Mouse (Mus musculus) C2C12 (cell line): ENCODE data around the gene Tradd. TPM values are rescaled to one million over a fixed set of nuclear protein-coding genes. Genes with fewer than 3 reads are reported as not detected.

Experiments used
- H3K27me3 ChIP-seq: one replicate; pipeline ENCODE4 v1.6.1; 2011; ENCODE audit not compliant: control insufficient read depth, insufficient read depth, insufficient read length
- H3K36me3 ChIP-seq: one replicate; pipeline ENCODE4 v1.6.1; 2011; ENCODE audit not compliant: control insufficient read depth, insufficient read depth
- H3K4me3 ChIP-seq: one replicate; pipeline ENCODE4 v1.5.1; 2011; ENCODE audit warnings: mild to moderate bottlenecking, control low read depth; ENCODE audit not compliant: poor library complexity, insufficient read depth, severe bottlenecking
- H3K79me2 ChIP-seq: one replicate; pipeline ENCODE4 v1.6.1; 2011; ENCODE audit not compliant: control insufficient read depth, insufficient read depth
- H3K79me3 ChIP-seq: one replicate; pipeline ENCODE4 v1.6.1; 2011; ENCODE audit warnings: low read depth, control low read depth
- H3ac ChIP-seq: one replicate; pipeline ENCODE3; 2011; ENCODE audit warnings: low read depth; ENCODE audit not compliant: control insufficient read depth, insufficient read length
- CEBPB ChIP-seq: IDR thresholded peaks from one replicate; pipeline ENCODE4 v1.6.1; 2011; ENCODE audit warnings: low read depth, mild to moderate bottlenecking, control low read depth, moderate library complexity
- CTCF ChIP-seq: IDR thresholded peaks from one replicate; pipeline ENCODE4 v1.5.1; 2011; ENCODE audit not compliant: control insufficient read depth, insufficient read depth, insufficient read length
- FOSL1 ChIP-seq: IDR thresholded peaks from one replicate; pipeline ENCODE4 v1.8.0; 2011; ENCODE audit warnings: mild to moderate bottlenecking, low read length; ENCODE audit not compliant: poor library complexity, insufficient read depth, severe bottlenecking
- MAX ChIP-seq: IDR thresholded peaks from one replicate; pipeline ENCODE4 v1.6.1; 2011; ENCODE audit warnings: mild to moderate bottlenecking, control low read depth
- MYOD1 ChIP-seq: IDR thresholded peaks from one replicate; pipeline ENCODE4 v1.6.1; 2011; ENCODE audit warnings: low read depth; ENCODE audit not compliant: control insufficient read depth, insufficient read length
- MYOG ChIP-seq: IDR thresholded peaks from one replicate; pipeline ENCODE4 v1.6.1; 2011; ENCODE audit not compliant: control insufficient read depth, insufficient read length; ENCODE audit errors: extremely low read depth
- USF1 ChIP-seq: IDR thresholded peaks from one replicate; pipeline ENCODE4 v1.6.1; 2011; ENCODE audit warnings: low read depth, mild to moderate bottlenecking, control low read depth, moderate library complexity
- polyA plus RNA-seq: library from polyadenylated mRNA; unstranded; fragments of >200 nt; fragmentation: generic; extraction: Trizol; gene quantifications from one replicate; pipeline ENCODE4 v1.2.1, GENCODE M21; 2012; ENCODE audit warnings: missing spikeins

Tradd gene
- polyA plus RNA-seq, 1 experiment = 27.3 TPM

- H3K79me3 ChIP-seq = no peaks in the 10 kb centered on the region
- H3K27me3 ChIP-seq = no peaks in the 10 kb centered on the region
- H3K36me3 ChIP-seq = peaks cover 3% of the 10 kb centered on the region
- no peak overlapping the region for H3ac ChIP-seq
- peaks cover 3% of the 10 kb centered on the region for H3K79me2 ChIP-seq
- no peak overlapping the region for H3K4me3 ChIP-seq
- TF ChIP-seq FOSL1 (no peak), CEBPB (no peak), MAX (no peak), CTCF (no peak), USF1 (no peak), MYOD1 (no peak), MYOG (no peak)
These were observed 4.7 kb upstream of the Tradd start for GRCm38 (mm10) chr8:105269075-105269458.

GRCm38 (mm10) chr8:105268342-105269074, 4.1 kb upstream of the Tradd start:
- H3K36me3 ChIP-seq = peaks cover 3% of the 10 kb centered on the region
- TF ChIP-seq USF1 = no peak
- no peak for TF ChIP-seq CEBPB
- H3ac ChIP-seq = no peak overlapping the region
- no peak overlapping the region for H3K4me3 ChIP-seq
- no peaks in the 10 kb centered on the region for H3K27me3 ChIP-seq
- H3K79me3 ChIP-seq = no peaks in the 10 kb centered on the region
- H3K79me2 ChIP-seq = peaks cover 8% of the 10 kb centered on the region

- H3K27me3 ChIP-seq = no peaks in the 10 kb centered on the region
- TF ChIP-seq CTCF (no peak), CEBPB (no peak), MAX (no peak), MYOG (no peak), USF1 (no peak), MYOD1 (no peak), FOSL1 (no peak)
- peaks cover 16% of the 10 kb centered on the region for H3K79me2 ChIP-seq
- H3ac ChIP-seq = no peak overlapping the region
- peaks cover 3% of the 10 kb centered on the region for H3K36me3 ChIP-seq
- no peak overlapping the region for H3K4me3 ChIP-seq
- H3K79me3 ChIP-seq = peaks cover 3% of the 10 kb centered on the region
These were observed 2.4 kb upstream of the Tradd start for GRCm38 (mm10) chr8:105266775-105267174.

- TF ChIP-seq MYOD1 (no peak), FOSL1 (no peak), CTCF (no peak), MAX (no peak), MYOG (no peak), CEBPB (no peak), USF1 (no peak)
- Histone ChIP-seq H3K79me2 (peaks cover 16% of the 10 kb centered on the region), H3K4me3 (peak overlapping the region; percentile 71), H3K36me3 (peaks cover 6% of the 10 kb centered on the region), H3ac (peak overlapping the region; percentile 91), H3K27me3 (no peaks in the 10 kb centered on the region), H3K79me3 (peaks cover 3% of the 10 kb centered on the region)
These were observed 719 bp upstream of the Tradd start for GRCm38 (mm10) chr8:105265128-105265527.

GRCm38 (mm10) chr8:105263244-105263912, 1.0 kb downstream of the Tradd start:
- H3K27me3 ChIP-seq = no peaks in the 10 kb centered on the region
- TF ChIP-seq CTCF (no peak), MYOD1 (no peak), CEBPB (no peak), MAX (no peak), MYOG (no peak), USF1 (no peak), FOSL1 (no peak)
- peak overlapping the region; percentile 71 for H3K4me3 ChIP-seq
- peaks cover 7% of the 10 kb centered on the region for H3K36me3 ChIP-seq
- H3ac ChIP-seq = no peak overlapping the region
- peaks cover 3% of the 10 kb centered on the region for H3K79me3 ChIP-seq
- peaks cover 16% of the 10 kb centered on the region for H3K79me2 ChIP-seq
